Mouse (Mus musculus) ES-E14 (cell line): ENCODE measurements around the gene Capn10. TPM values are rescaled to one million over a fixed set of nuclear protein-coding genes. Genes with fewer than 3 reads are reported as not detected.
A peak's percentile ranks its signal among the peaks of the same experiment; 100 is the strongest.
"Not testable (repeated sequence)": the region's sequence is repeated elsewhere in the genome, so short reads cannot be mapped to it uniquely, and the experiment has no call there.

ENCODE experiments used
- DNase-seq: peaks from one replicate; pipeline ENCODE4 v3.0.0-alpha.2; 2013; ENCODE audit warnings: low read depth, low spot score
- H3K27ac ChIP-seq: 2 replicates; pipeline ENCODE4 v1.5.1; 2012; ENCODE audit warnings: low read depth, mild to moderate bottlenecking, low read length, moderate library complexity, mixed read lengths; ENCODE audit not compliant: poor library complexity, insufficient read depth, severe bottlenecking
- H3K36me3 ChIP-seq: 2 replicates; pipeline ENCODE4 v1.6.1; 2012; ENCODE audit warnings: mild to moderate bottlenecking, low read length, moderate library complexity, mixed read lengths; ENCODE audit not compliant: control insufficient read depth, poor library complexity, insufficient read depth, severe bottlenecking
- H3K4me1 ChIP-seq, 2 experiments: fragments of 150-350 bp in 1 of 2; sonication (generic) in 1 of 2; 2 replicates each; pipeline ENCODE4 v1.6.1; 2012; ENCODE audit warnings: low read length in 2 of 2, mild to moderate bottlenecking in 1 of 2, mixed read lengths in 1 of 2; ENCODE audit not compliant: control insufficient read depth in 2 of 2, insufficient read depth in 2 of 2, poor library complexity in 1 of 2
- H3K4me3 ChIP-seq, 2 experiments: fragments of 150-350 bp in 1 of 2; sonication (generic) in 1 of 2; 2 replicates each; pipeline ENCODE4 v1.5.1; 2012; ENCODE audit warnings: low read length in 2 of 2, low read depth in 1 of 2, mild to moderate bottlenecking in 1 of 2, mixed read lengths in 1 of 2; ENCODE audit not compliant: insufficient read depth in 1 of 2, poor library complexity in 1 of 2, severe bottlenecking in 1 of 2
- H3K9ac ChIP-seq: 2 replicates; pipeline ENCODE4 v1.6.1; 2012; ENCODE audit warnings: low read depth, mild to moderate bottlenecking, low read length, mixed read lengths; ENCODE audit not compliant: poor library complexity, insufficient read depth, severe bottlenecking
- H3K9me3 ChIP-seq: fragments of 150-350 bp; sonication (generic); 2 replicates; pipeline ENCODE4 v1.6.1; 2012; ENCODE audit warnings: low read depth, mild to moderate bottlenecking, low read length; ENCODE audit not compliant: control insufficient read depth, insufficient read depth
- CHD2 ChIP-seq: IDR thresholded peaks from 2 replicates; pipeline ENCODE4 v1.6.1; 2014; ENCODE audit warnings: mild to moderate bottlenecking, low read depth, low read length, inconsistent platforms
- HCFC1 ChIP-seq: IDR thresholded peaks from 2 replicates; pipeline ENCODE4 v1.6.1; 2012; ENCODE audit warnings: low read length, inconsistent platforms, borderline replicate concordance; ENCODE audit not compliant: insufficient read depth
- MAFK ChIP-seq: IDR thresholded peaks from 2 replicates; pipeline ENCODE4 v1.6.1; 2014; ENCODE audit warnings: mild to moderate bottlenecking, low read depth, low read length, inconsistent platforms; ENCODE audit not compliant: insufficient read depth
- ZC3H11A ChIP-seq: IDR thresholded peaks from 2 replicates; pipeline ENCODE4 v1.6.1; 2012; ENCODE audit warnings: low read depth, mild to moderate bottlenecking, inconsistent platforms, low read length, borderline replicate concordance
- ZNF384 ChIP-seq: IDR thresholded peaks from 2 replicates; pipeline ENCODE4 v1.6.1; 2012; ENCODE audit warnings: low read depth, low read length, inconsistent platforms
- in situ Hi-C, 2 experiments: fragments of 600-800 bp; cut with MboI; formaldehyde crosslinking; loops; one replicate each; pipeline ENCODE4 v1.15.1; 2025; ENCODE audit warnings: low sequenced_read_pairs in 2 of 2, inconsistent platforms in 1 of 2; ENCODE audit not compliant: unreplicated experiment in 2 of 2
- total RNA-seq: library from RNA; depleted of rRNA; stranded (reverse); fragments of 300-350 nt; gene quantifications from 2 replicates; pipeline ENCODE4 v1.2.3, GENCODE M21; 2012

Capn10 gene
- total RNA-seq, 1 experiment = 32.6 TPM

- Histone ChIP-seq H3K9me3 (no peaks in the 10 kb centered on the region), H3K9ac (no peak within 1 kb of the TSS), H3K4me3 (no peak within 1 kb of the TSS), H3K36me3 (peaks cover 8% of the 10 kb centered on the region; the same call in 1 of the 2 replicates), H3K27ac (no peak within 1 kb of the TSS), H3K4me1 (no peaks in the 10 kb centered on the region)
- DNase-seq = no peak
- TF ChIP-seq CHD2 (no peak), MAFK (no peak), ZC3H11A (no peak), ZNF384 (no peak), HCFC1 (no peak)
- in situ Hi-C loops = no loop called here
Measured at GRCm38 (mm10) chr1:92950607-92951006, 16.4 kb downstream of the Capn10 start, which contains the start of gene Gpr35. Gene Gpr35 (plus strand): TSS chr1:92950865.

DNA sequence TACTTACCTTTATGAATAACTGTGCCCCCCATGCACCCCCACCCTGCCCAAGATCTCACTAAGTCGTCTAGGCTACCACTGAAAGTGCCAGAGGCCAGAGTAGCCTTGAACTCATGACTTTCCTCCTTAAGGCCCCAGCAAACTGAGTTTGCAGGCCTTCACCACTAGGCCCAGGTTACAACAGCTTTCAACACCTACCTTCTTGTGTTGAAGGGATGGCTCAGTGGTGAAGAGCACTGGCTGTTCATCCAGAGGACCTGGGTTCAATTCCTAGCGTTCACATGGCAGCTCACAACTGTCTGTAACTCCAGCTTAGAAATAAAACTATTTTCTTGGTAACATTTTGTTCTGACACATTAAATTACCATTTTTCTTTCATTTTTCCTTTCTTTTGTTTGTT is 19.5 kb downstream of the Capn10 start:
- Histone ChIP-seq H3K4me3 (no peak overlapping the region), H3K9me3 (no peaks in the 10 kb centered on the region), H3K9ac (no peak overlapping the region), H3K27ac (no peak overlapping the region), H3K4me1 (no peaks in the 10 kb centered on the region), H3K36me3 (no peaks in the 10 kb centered on the region)
- TF ChIP-seq HCFC1 = no peak
- TF ChIP-seq MAFK = no peak
- TF ChIP-seq CHD2 = no peak
- TF ChIP-seq ZNF384 = no peak
- no peak for TF ChIP-seq ZC3H11A
- DNase-seq = no peak
- in situ Hi-C loops = no loop called here

DNA sequence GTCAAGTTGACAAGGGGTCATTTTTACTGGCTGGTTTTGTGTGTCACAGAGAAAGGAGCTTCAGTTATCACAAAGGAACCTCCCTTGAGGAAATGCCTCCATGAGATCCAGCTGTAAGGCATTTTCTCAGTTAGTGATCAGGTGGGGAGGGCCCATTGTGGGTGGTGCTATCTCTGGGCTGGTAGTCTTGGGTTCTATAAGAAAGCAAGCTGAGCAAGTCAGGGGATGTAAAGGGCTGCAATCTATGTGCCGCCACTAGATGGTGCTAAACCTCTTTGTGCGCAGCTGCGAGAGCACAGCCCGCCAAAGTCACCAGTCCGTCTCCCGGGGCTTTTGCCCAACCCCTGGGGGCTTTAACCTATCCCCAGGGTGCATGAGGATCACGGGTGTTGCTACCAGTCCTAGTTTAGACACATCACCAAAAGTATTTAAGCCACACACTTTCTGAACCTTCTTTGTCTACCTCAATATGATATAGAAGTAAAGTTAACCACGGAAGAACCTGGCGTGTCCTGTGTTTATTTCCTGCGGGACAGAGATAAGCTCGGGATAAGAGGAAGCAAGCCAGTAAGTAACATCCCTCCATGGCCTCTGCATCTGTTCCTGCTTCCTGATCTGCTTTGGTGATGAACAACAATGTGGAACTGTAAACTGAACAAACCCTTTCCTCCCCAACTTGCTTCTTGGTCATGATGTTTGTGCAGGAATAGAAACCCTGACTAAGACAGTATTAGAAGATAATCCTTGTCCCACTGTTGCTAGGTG is 22.6 kb downstream of the Capn10 start:
- H3K36me3 ChIP-seq, H3K27ac ChIP-seq, H3K9me3 ChIP-seq, H3K4me1 ChIP-seq, DNase-seq, in situ Hi-C loops: not testable (repeated sequence)
- Histone ChIP-seq H3K9ac (peak overlapping the region; percentile 57; the same call in 1 of the 2 replicates), H3K4me3 (peak overlapping the region; percentile 24 to 48; a peak in 3 of 4 replicates)

DNA sequence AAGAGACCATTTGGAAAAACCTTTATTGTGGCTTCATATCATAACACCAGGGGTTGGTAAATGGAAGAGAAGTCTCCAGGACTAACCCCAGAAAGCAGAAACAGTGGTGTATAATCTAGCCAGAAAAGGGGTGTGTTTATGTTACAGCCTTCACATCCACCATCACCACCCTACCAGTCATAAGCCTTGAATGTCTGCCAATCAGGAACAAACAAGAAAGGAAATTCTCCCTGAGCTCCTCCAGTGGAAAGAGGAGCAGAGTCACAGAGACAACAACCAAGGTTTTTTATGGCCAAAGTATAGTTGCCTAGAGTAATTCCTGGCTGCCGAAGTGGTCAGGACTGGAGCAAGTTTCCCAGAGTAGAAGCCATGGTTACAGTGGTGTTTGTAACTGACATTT is 24.8 kb downstream of the Capn10 start:
- in situ Hi-C loops = no loop called here
- no peak for DNase-seq
- no peaks in the 10 kb centered on the region for H3K9me3 ChIP-seq

DNA sequence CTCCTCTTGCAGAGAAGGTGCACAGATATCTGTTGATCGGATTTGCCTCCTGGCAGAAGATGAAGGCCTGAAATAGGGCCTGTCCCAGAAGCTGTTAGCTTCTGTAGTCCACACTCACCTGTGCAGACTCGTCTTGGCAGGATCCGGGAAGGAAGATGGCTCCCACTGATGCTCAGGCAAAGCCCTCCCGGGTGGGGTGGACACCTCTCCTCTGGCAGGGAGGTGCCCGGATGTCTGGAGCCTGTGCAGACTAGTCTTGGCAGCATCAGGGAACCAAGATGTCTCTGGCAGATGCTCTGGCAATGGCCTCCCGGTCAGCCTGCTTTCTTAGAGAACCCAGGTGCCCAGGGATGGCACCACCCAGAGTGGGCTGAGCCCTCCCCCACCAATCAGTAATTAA is 36.6 kb downstream of the Capn10 start:
- H3K36me3 ChIP-seq, H3K4me1 ChIP-seq, H3K9ac ChIP-seq, H3K27ac ChIP-seq, H3K4me3 ChIP-seq, in situ Hi-C loops, DNase-seq, H3K9me3 ChIP-seq: not testable (repeated sequence)

More for the DNA sequence above, 24.8 kb downstream of the Capn10 start:
- H3K4me1 ChIP-seq = no peaks in the 10 kb centered on the region
- TF ChIP-seq HCFC1 (no peak), MAFK (no peak), CHD2 (no peak), ZC3H11A (no peak), ZNF384 (no peak)
- no peak overlapping the region for H3K27ac ChIP-seq
- H3K4me3 ChIP-seq = no peak overlapping the region
- H3K36me3 ChIP-seq = no peaks in the 10 kb centered on the region
- H3K9ac ChIP-seq = no peak overlapping the region
